Comparison of ENCODE assay signal across 19 mouse cellular contexts in genomic region chr10:120893938-120894337, GRCm38 (mm10). TPM values are rescaled to one million over a fixed set of nuclear protein-coding genes. Genes with fewer than 3 reads are reported as not detected.
DNase-seq lines count a peak whose midpoint lies in the region; ATAC-seq and TF ChIP-seq lines count a peak whose summit lies in the region.
"Had no signal": no experiment of that assay in that cellular context is flagged by ENCODE, and none has a peak within 500 bp of the region (broad histone marks: within the 10 kb centered on the region; RNA-seq: fewer than 3 reads in every experiment).

No protein-coding gene starts in this region.

- TF ChIP-seq EP300 in stomach, postnatal 0 days (optimal IDR thresholded peaks at IDR 0.05) = no peak

- peaks cover 38% of the 10 kb centered on the region for H3K4me1 ChIP-seq in heart, embryonic 12.5 days (replicated peaks)
- H3K4me1 ChIP-seq in intestine, embryonic 16.5 days (ENCODE audit: control insufficient read depth, insufficient read depth, low read length) = peaks cover 15% of the 10 kb centered on the region
- peaks cover 11% of the 10 kb centered on the region for H3K4me1 ChIP-seq in intestine, embryonic 15.5 days (replicated peaks)
- peaks cover 16% of the 10 kb centered on the region for H3K4me1 ChIP-seq in stomach, embryonic 16.5 days (ENCODE audit: control insufficient read depth, insufficient read depth, low read length)
- no peaks in the 10 kb centered on the region for H3K4me1 ChIP-seq in stomach, postnatal 0 days (replicated peaks; ENCODE audit: control insufficient read depth, insufficient read depth)

- no peak for DNase-seq in heart, adult 8-10 months (ENCODE audit: low spot score)
- DNase-seq in stomach, postnatal 0 days (ENCODE audit: low spot score) = no peak
- DNase-seq in kidney, postnatal 36 days = no peak
- DNase-seq: adrenal gland, adult 2 months; adrenal gland, postnatal 36 days; cerebellum, adult 2 months; cerebellum, postnatal 10 days; gastrocnemius, postnatal 10 days; kidney, adult 9 months had no signal

- no peaks in the 10 kb centered on the region for H3K9me3 ChIP-seq in heart, embryonic 12.5 days (replicated peaks)
- H3K9me3 ChIP-seq in intestine, embryonic 16.5 days (ENCODE audit: control insufficient read depth, low read length) = no peaks in the 10 kb centered on the region
- H3K9me3 ChIP-seq in intestine, embryonic 15.5 days = no peaks in the 10 kb centered on the region
- H3K9me3 ChIP-seq in stomach, embryonic 16.5 days (replicated peaks; ENCODE audit: control insufficient read depth, low read length) = no peaks in the 10 kb centered on the region
- no peaks in the 10 kb centered on the region for H3K9me3 ChIP-seq in stomach, postnatal 0 days (ENCODE audit: control insufficient read depth, low read length)
- H3K9me3 ChIP-seq: hindbrain, embryonic 13.5 days had no signal

- no peak overlapping the region for H3K4me3 ChIP-seq in heart, embryonic 12.5 days
- no peak overlapping the region for H3K4me3 ChIP-seq in intestine, embryonic 16.5 days (ENCODE audit: low read length)
- no peak overlapping the region for H3K4me3 ChIP-seq in intestine, embryonic 15.5 days (replicated peaks)
- H3K4me3 ChIP-seq in stomach, embryonic 16.5 days (replicated peaks; ENCODE audit: low read length) = no peak overlapping the region
- H3K4me3 ChIP-seq in stomach, postnatal 0 days (ENCODE audit: low read depth, low read length) = no peak overlapping the region
- H3K4me3 ChIP-seq: embryonic facial prominence, embryonic 10.5 days; forebrain, embryonic 10.5 days; hindbrain, embryonic 13.5 days had no signal

- no peaks in the 10 kb centered on the region for H3K27me3 ChIP-seq in heart, embryonic 12.5 days (replicated peaks)
- H3K27me3 ChIP-seq in intestine, embryonic 16.5 days (replicated peaks; ENCODE audit: control insufficient read depth, insufficient read depth, low read length) = peaks cover 5% of the 10 kb centered on the region; the same call in 1 of the 2 replicates
- peaks cover 7% of the 10 kb centered on the region; the same call in 1 of the 2 replicates for H3K27me3 ChIP-seq in intestine, embryonic 15.5 days (replicated peaks)
- H3K27me3 ChIP-seq in stomach, embryonic 16.5 days (ENCODE audit: control insufficient read depth, insufficient read depth, low read length) = no peaks in the 10 kb centered on the region
- H3K27me3 ChIP-seq in stomach, postnatal 0 days (ENCODE audit: control insufficient read depth, insufficient read depth, low read length) = no peaks in the 10 kb centered on the region

- TF ChIP-seq CTCF in stomach, postnatal 0 days (IDR thresholded peaks at IDR 0.05; ENCODE audit: low read depth) = no peak

- peaks cover 35% of the 10 kb centered on the region for H3K36me3 ChIP-seq in heart, embryonic 12.5 days
- H3K36me3 ChIP-seq in intestine, embryonic 16.5 days (ENCODE audit: control insufficient read depth, insufficient read depth, low read length) = no peaks in the 10 kb centered on the region
- no peaks in the 10 kb centered on the region for H3K36me3 ChIP-seq in intestine, embryonic 15.5 days
- H3K36me3 ChIP-seq in stomach, embryonic 16.5 days (ENCODE audit: control insufficient read depth, insufficient read depth, low read length) = no peaks in the 10 kb centered on the region
- H3K36me3 ChIP-seq in stomach, postnatal 0 days (ENCODE audit: control insufficient read depth, insufficient read depth, low read length) = no peaks in the 10 kb centered on the region
- H3K36me3 ChIP-seq: embryonic facial prominence, embryonic 10.5 days; hindbrain, embryonic 13.5 days had no signal

- WGBS in heart, embryonic 12.5 days = 76% methylated on average over 4 of the region's 4 CpGs
- 60% methylated on average over 4 of the region's 4 CpGs for WGBS in intestine, embryonic 16.5 days
- 72% methylated on average over 4 of the region's 4 CpGs for WGBS in intestine, embryonic 15.5 days
- WGBS in stomach, embryonic 16.5 days = 57% methylated on average over 4 of the region's 4 CpGs
- WGBS in stomach, postnatal 0 days = 49% methylated on average over 4 of the region's 4 CpGs

- H3K4me2 ChIP-seq in heart, embryonic 12.5 days = no peak overlapping the region
- no peak overlapping the region for H3K4me2 ChIP-seq in intestine, embryonic 16.5 days (ENCODE audit: low read depth, low read length)
- no peak overlapping the region for H3K4me2 ChIP-seq in intestine, embryonic 15.5 days (replicated peaks)
- H3K4me2 ChIP-seq in stomach, embryonic 16.5 days (ENCODE audit: low read depth, low read length) = peak overlapping the region; percentile 35; the same call in 1 of the 2 replicates
- no peak overlapping the region for H3K4me2 ChIP-seq in stomach, postnatal 0 days (replicated peaks; ENCODE audit: low read depth)
- H3K4me2 ChIP-seq: heart, embryonic 11.5 days; hindbrain, embryonic 13.5 days had no signal

- ATAC-seq in heart, embryonic 12.5 days (ENCODE audit: insufficient number of reproducible peaks, low FRiP score) = no peak
- no peak for ATAC-seq in intestine, embryonic 16.5 days
- ATAC-seq in intestine, embryonic 15.5 days = no peak
- no peak for ATAC-seq in stomach, embryonic 16.5 days (ENCODE audit: insufficient read depth, low FRiP score)
- ATAC-seq in stomach, postnatal 0 days (ENCODE audit: low FRiP score, low TSS enrichment) = no peak
- ATAC-seq: forebrain, embryonic 14.5 days; hindbrain, postnatal 0 days had no signal

- H3K9ac ChIP-seq in heart, embryonic 12.5 days = no peak overlapping the region
- H3K9ac ChIP-seq in intestine, embryonic 16.5 days (ENCODE audit: low read depth, low read length) = no peak overlapping the region
- no peak overlapping the region for H3K9ac ChIP-seq in intestine, embryonic 15.5 days
- no peak overlapping the region for H3K9ac ChIP-seq in stomach, embryonic 16.5 days (ENCODE audit: low read length)
- H3K9ac ChIP-seq in stomach, postnatal 0 days (ENCODE audit: low read length) = no peak overlapping the region
- H3K9ac ChIP-seq: hindbrain, embryonic 13.5 days had no signal

- H3K27ac ChIP-seq in heart, embryonic 12.5 days (ENCODE audit: poor library complexity, severe bottlenecking) = peak overlapping the region; percentile 64; the same call in 1 of the 2 replicates
- H3K27ac ChIP-seq in intestine, embryonic 16.5 days (ENCODE audit: low read length) = peak overlapping the region; percentile 38
- H3K27ac ChIP-seq in intestine, embryonic 15.5 days = no peak overlapping the region
- 0 out of 2 replicates have a peak overlapping the region, but pooled peaks have one; percentile 4 for H3K27ac ChIP-seq in stomach, embryonic 16.5 days (ENCODE audit: low read length)
- H3K27ac ChIP-seq in stomach, postnatal 0 days (replicated peaks) = no peak overlapping the region
- H3K27ac ChIP-seq: embryonic facial prominence, embryonic 10.5 days; forebrain, embryonic 10.5 days; hindbrain, embryonic 13.5 days; hindbrain, postnatal 0 days had no signal

RNA-seq across cellular contexts. Expression of gene Msrb3, which starts 5.0 kb away (rescaled TPM):
- polyA plus RNA-seq in heart, embryonic 12.5 days (2016; fragmentation: Nextera tagmentation; extraction: Ambion mirVana) = 24.1 and 25.9 TPM in 2 replicates
- total RNA-seq in heart, adult 8-10 months (2022) = 100 to 1,000 TPM in 2 of 4 experiments, 10 to 100 TPM in 2; 84.9 to 110 (median 102) TPM
- 11.2 and 14.0 TPM in 2 replicates for polyA plus RNA-seq in intestine, embryonic 16.5 days (2015; fragmentation: Nextera tagmentation; extraction: Ambion mirVana)
- polyA plus RNA-seq in intestine, embryonic 15.5 days (2015; fragmentation: Nextera tagmentation; extraction: Ambion mirVana) = 13.1 and 16.6 TPM in 2 replicates
- 22.6 and 29.6 TPM in 2 replicates for polyA plus RNA-seq in stomach, embryonic 16.5 days (2015; fragmentation: Nextera tagmentation; extraction: Ambion mirVana)
- 19.5 and 23.2 TPM in 2 replicates for polyA plus RNA-seq in stomach, postnatal 0 days (2015; fragmentation: Nextera tagmentation; extraction: Ambion mirVana)

Comparison
In these comparisons a context has a peak if more than half of its experiments do, and no peak if none do; other contexts are left out.
1. H3K27ac ChIP-seq: peak in heart, embryonic 12.5 days (single experiment), intestine, embryonic 16.5 days (single experiment) and stomach, embryonic 16.5 days (single experiment); none in intestine, embryonic 15.5 days (single experiment) and stomach, postnatal 0 days (single experiment).